Mouse (Mus musculus) induced T-regulatory cell, adult 2 months (primary cell): ENCODE results near the gene Dynlrb1.

Source experiments
- DNase-seq: peaks from one replicate; pipeline ENCODE4 v3.0.0-alpha.2; 2012; ENCODE audit warnings: low read depth

Dynlrb1 gene

DNA sequence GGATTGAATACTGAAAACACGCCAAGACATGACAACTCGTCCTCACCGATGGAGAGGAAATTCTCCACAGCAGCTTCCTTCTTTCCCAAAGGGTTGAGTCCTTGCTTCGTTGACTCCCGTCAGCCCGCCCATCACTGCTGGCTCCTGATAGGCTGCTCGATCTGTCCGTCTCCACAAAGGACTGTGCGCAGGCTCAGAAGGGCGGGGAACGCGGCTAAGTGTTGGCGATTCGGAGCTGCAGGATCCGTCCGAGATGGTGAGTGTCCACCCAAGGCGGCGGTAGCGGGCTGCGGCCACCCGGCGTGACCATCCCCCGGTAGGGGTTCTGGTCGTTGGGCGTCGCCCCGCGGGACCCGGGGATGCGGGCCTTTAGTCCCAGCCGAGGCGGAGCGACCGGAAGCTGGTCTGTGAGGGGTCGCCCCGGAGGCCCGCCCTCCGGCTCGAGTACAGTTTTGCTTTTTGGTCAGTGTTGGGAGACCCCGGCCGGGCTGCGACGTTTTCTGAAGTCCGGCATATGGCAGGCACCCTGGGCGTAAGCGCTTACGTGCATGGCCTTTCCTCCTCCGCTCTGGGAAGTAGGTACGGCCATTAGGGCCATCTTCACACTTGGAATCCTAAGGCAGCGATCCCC lies at the start of gene Dynlrb1:
TSS of gene Dynlrb1 (plus strand) at position 172 of the 631 bp plus-strand sequence.
- DNase-seq: peak; percentile 98

DNA sequence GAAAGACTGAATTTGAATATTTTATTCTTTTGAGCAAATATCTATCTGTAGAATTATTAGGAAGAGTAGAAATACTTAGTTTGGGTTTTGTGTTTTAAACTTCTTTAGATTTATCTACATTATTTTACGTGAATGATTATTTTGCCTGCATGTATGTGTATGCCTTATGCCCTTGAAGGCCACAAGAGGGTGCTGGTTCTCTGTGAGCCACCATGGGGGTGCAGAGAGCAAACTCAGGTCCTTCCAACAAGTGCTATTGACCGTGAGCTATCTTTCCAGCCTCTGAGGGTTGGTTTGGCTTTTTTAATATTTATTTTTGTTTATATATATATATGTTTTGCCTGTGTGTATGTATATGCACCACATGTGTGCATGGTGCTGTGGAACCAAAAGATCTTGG lies 28.9 kb upstream of the Dynlrb1 start:
- DNase-seq: peak; percentile 54

DNA sequence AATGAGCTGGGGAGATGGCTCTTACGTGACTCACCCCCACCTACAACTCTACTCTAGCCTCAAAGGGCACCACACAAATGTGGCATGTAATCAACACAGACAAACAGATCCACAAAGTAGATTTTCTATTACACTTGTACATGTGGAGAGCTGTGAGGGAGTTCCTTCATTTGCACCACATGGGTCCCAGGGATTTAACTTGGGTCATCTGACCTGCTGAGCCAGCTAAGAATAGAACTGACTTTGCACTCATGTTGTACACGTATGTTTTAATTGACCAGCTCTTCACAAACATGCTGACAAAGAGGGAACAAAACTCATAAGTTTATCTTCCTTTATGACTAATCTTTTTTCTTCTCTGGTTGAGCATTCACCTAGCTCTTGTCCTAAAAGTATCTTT lies 13.2 kb upstream of the Dynlrb1 start:
- no peak for DNase-seq

DNA sequence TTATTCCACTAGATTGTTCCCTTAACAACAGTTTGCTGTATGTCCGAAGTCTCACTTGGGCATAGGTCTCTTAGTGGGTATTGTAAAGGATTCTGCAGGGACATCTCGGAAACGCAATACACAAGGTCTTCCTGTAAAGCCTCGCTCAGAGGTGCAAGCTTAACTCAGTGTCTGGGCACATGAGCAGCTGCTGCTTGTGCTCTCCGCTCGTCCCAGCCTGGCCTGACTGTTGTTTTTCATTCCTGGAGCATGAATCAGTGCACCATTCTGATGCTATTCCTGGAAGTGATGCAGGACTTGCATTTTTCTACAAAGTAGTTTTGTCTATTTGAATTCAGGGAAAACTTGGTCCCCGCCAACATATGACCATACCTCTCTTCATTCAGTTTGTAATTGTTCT lies 11.6 kb upstream of the Dynlrb1 start:
- no peak for DNase-seq

DNA sequence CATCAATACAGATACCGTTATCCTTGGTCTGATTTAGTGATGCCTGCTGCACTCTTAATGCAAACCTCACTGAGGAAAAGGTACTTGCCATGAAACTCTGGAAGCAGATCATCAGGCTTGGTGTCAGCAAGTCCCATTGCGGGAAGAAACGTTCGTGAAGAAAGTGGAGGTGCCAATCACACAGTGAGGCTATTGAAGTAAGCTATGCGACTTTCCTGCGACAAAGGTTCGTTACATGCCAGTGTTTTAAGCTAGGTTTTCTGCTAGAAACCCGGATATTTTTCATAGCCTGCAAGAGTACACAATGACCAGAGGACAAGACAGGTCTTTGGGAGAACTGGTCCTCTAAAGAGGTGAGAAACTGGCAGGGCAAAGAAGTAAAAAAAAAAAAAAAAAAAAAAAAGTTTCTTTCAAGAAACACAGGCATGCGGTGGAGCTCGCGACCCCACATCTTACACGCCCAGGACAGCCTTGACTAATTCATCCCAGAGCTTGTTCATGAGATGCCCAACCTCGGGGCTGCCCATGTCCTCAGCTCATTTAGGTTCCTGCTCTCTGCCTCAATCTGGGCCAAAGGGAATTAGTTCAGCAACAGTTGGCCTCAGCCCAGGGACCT lies 479 bp upstream of the Dynlrb1 start:
- DNase-seq: peak; percentile 50

DNA sequence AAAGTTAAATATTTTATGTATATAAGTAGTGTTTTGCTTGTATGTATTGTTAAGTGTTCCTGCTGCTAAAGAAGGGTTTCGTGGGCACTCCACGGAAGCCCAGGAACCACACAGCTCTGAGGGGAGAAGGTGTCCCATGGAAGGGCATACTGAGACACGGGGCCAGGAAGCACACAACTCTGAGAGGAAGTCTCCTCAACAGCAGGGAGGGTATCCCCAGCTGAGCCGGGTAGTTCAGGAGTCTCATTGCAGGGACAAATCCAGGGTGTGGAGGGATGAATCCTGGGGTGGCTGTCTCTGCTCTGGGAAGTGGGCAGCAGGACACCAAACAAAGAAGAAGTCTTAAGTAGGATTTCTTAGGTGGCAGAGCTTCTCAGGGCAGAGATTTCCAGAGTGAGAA lies 943 bp downstream of the Dynlrb1 start:
- peak; percentile 53 for DNase-seq

DNA sequence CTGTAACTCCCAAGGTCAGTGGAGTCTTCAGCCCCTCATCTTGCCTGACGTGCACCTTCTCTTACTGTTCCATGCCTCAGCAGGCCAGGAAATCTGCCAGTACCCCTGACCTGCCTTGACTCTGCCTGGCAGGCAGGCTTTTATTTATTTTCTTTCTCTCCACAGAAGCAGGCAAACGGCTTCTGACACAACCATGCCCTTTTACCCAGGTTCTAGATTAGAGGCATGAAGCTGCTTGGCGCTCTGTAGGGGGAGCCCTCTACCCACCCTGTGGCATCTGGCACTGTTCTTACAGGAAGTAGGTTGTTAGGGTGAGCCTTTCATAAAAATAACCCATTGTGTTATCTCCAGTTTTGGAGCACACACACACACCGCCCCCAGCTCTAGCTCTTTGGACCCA lies 4.6 kb downstream of the Dynlrb1 start:
- peak; percentile 57 for DNase-seq

DNA sequence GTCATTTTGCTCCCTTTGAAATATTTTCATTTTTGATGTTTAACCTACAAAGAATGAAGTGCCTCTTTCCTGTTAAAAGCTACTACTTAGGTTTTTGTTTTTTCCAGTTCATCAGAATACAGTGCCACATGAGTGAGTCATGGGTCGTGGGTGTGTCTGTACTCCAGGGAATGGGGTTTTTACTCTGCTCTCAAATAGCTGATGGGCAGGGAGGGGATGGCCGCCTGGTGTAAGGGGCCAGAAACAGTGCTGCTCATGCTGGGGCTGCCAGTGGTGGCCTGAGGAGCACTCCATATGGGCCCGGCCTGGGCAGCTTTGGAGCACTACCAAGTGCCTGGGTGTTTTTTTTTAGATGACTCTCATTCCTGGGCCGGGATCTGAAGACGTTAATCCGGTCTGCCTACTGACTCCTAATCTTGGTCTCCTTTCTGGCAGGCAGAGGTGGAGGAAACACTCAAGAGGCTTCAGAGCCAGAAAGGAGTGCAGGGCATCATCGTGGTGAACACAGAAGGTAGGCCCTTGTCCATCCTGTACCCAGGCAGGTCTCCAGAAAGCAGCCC lies 6.0 kb downstream of the Dynlrb1 start:
- no peak for DNase-seq

DNA sequence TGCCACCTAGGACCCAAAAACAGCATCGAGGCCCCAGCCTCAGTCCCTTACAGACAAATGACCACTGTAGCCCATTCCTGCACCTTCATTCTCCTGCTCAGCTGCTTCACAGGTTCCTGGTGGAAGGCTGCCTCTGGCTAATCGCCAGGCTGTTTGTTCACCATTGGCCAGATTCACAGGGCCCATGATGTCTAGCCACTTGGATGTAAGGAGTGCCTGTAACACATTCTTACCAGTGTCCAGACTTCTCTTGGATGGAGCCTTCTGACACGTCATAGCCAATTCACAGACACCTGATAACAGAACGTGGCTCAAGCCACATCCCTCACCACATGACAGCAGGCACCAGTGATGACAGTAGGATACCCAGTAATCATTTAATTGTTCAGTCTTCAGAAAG lies 9.9 kb downstream of the Dynlrb1 start:
- DNase-seq: no peak

DNA sequence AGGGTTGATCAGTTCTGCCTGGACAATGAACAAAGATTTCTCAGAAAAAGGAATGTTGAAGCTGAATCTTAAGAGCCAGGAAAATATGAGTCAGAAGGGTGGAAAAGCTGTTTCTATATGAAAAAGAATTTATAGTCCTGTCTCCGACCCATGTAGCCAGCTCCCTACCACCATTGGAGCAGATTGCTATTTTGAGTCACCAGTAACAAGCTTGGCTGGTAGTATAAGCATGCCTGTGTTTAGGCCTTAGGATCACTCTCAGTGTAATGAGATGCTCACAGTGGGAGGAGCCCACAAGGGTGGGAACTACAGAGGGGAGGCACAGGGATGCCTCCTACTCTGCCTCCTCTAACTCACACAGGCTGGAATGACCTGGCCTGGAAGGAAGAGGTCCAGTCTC lies 11.9 kb downstream of the Dynlrb1 start:
- DNase-seq: no peak

DNA sequence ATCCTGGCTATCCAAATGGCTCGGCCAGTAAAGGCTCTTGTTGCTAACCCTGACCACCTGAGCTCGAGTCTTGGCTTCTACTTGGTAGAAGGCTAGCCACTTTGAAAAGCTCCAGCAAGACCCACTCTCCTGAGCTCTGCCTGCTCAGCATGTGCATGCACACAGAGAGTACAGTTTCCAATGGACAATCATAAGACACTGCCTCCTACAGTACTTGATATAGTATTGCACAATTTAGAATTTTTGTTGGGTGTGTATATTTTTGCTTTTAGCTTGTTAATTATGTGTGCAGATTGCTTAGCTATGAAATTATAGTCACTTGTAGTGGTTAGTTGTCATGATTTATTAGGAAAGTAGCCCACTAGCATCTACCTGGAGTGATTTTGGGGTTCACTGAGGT lies 12.4 kb downstream of the Dynlrb1 start:
- no peak for DNase-seq

DNA sequence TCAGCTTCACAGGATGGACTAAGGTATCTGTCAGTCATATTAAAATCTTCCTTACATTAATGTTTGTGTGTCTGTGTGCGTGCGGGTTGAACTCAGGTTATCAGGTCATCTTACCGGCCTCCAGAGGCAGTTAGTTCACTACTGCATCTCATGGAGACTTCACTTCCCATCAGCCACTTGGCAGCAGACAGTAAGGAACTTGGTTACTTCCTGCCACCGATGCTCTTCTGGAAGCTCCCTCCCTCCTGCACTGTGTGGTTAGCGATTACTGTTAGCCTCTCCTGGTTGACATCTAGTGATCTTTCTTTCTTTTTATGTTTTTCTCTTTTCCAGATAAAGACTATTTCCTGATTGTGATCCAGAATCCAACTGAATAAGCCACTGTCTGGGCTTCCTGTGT lies 13.3 kb downstream of the Dynlrb1 start:
- DNase-seq: no peak

DNA sequence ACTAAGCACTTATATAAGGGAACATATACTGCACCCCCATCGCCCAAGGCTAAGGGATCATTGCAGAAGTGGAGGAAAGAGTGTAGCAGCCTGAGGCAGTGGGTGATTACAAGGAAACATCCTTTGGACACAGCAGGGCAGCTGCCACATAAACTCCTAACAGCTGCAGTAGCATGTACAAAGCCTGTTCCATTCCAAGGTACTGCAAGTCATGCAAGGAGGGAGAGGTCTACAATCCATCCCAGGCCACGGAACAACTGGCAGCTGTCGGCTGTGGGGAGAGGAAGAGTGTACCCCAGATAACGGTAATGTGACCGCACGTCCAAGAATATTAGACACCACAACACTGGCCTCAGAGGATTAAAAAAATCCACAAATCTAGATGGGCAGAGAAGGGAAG lies 29.2 kb downstream of the Dynlrb1 start:
- DNase-seq: no peak

DNA sequence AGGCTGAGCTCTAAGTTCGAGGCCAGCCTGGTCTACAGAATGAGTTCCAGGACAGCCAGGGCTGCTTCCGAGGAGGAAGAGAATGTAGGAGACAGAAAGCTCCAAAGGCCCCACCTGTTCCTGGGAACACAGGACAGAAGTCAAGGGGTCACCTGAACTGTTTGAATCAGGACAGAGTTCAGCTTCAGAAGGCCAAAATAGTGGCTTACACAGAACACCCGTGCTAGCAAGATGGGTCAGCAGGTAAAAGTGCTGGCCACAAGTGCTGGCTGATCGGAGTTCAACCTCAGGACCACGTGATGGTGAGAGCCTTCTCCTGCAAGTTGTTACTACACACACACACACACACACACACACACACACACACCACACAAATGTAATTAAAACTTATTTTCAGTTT lies 30.6 kb downstream of the Dynlrb1 start:
- DNase-seq: no peak

DNA sequence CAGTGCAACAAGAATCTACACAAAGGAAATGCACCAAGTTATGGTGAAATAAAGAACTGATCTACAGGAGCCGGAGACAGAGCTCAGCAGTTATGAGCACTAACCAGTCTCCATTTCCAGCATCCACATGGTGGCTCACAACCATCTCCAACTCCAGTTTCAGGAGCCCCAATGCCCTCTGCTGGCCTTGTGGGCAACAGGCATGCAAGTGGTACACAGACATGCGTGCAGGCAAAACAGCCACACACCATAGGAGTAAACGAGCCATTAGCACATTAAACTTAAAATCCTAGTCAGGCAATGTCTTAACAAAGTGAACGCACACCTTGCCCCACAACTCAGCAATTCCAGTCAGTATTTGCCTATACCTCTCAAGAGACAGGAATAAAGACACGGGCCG lies 35.6 kb downstream of the Dynlrb1 start:
- DNase-seq: peak; percentile 47

DNA sequence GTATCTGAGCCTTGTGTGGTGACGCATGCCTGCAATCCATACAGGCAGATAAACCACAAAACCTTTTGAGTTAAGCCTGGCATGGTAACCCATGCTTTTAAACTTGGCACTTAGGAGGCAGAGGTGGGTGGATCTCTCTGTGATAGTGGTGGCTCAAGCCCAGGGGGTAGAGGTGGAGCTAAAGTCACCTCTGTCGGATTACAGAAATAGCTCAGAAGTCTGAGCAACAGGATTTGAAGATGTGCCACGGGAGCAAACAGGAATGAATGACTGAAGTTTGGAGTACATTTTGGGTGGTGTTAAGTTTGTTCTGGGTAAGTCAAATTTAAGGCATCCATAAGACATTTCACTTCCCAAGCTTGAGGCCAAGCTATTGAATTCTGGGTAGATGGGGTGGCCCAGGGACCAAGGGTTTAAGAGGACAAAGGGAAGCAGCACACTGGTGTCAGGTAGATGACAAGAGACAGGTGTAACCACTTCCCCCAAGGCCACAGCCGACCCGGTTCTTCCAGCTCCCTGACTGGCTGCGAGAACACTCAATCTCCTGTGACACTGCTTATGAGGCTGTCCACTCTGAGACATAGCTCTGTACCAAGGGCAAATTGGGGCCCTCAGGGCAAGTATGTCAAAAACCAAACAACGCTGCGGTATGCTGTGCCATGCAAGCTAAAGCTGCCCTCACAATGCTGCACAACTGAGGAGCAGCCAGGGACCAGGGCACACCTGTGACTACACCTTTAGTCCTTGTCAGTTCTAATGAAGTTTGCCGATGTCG lies 36.2 kb downstream of the Dynlrb1 start:
- DNase-seq: no peak

DNA sequence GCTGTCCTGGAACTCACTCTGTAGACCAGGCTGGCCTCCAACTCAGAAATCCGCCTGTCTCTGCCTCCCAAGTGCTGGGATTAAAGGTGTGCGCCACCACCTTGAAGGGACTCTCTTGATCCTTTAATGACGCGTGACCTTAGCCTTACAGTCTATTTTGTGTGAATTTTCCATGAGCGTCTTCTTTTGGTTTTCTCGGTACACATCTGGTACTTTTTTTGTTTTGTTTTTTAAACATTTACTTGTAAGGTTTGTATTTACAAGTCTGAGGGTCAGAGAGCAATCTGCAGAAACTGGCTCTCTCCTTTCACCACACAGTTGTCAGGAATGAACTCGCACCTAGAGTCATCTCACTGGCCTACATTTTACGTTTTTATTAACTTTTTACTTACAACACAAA lies 37.3 kb downstream of the Dynlrb1 start:
- DNase-seq: no peak

DNA sequence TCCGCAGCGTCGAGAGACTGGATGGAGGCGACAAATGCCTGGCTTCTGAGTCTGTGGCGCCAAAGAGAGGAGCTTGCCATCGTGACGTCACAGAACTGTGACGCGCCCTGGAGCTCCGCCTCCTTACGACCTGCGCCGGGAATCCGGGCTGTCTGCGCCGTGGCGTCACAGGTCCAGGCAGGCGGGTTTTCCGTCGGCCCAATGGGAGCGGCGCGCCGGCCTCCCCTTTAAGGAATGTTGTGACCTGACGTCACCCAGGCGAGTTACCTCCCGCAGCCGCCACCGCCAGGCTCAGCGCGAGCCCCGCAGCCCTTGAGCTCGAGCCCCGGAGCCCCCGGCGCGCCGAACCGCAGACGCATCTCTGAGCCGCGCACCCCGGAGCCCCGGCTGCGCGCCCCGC lies 39.9 kb downstream of the Dynlrb1 start, which contains the start of gene Map1lc3a:
TSS of gene Map1lc3a (plus strand) at position 103 of the 400 bp plus-strand sequence.
- DNase-seq: peak; percentile 97

DNA sequence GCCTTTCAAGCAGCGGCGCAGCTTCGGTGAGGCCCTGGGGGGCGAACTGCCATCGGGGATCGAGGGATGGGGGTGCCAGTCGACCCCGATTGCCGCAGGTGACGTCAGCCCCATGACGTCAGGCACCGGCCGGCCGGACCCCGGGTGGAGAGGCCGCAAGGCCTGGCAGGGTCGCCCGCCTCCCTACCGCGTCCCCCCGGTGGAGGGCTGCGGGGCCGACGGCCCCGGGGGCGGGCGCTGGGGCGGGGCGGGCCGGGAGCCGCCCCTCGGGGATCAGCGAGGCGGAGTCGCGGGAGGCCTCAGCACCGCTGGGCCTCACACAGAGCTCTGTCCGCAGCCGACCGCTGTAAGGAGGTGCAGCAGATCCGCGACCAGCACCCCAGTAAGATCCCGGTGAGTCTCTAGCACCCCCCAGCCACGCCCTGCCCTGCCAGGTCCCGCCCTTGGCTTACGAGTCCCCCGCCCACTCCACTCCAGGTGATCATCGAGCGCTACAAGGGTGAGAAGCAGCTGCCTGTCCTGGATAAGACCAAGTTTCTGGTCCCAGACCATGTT lies 40.4 kb downstream of the Dynlrb1 start:
- DNase-seq: peak; percentile 79

DNA sequence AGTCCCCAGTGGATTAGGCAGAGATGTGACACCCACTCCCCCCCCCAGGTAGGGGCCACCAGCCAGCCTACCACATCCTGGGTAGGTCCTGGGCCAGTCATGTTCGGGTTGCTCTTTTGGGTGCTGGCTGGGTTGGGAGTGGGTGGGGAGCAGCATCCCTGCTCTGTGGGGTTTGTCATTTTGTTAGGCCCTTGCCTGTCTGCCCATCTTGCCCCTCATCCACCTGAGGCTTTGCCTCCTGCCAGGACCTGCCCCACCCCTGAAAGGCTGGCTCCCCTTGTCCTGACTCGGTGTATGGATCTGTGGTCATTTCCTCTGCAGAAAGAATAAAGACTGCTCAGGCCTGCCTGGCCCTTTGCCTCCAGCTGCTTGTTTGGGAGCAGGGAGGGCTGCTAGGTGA lies 41.4 kb downstream of the Dynlrb1 start:
- no peak for DNase-seq

DNA sequence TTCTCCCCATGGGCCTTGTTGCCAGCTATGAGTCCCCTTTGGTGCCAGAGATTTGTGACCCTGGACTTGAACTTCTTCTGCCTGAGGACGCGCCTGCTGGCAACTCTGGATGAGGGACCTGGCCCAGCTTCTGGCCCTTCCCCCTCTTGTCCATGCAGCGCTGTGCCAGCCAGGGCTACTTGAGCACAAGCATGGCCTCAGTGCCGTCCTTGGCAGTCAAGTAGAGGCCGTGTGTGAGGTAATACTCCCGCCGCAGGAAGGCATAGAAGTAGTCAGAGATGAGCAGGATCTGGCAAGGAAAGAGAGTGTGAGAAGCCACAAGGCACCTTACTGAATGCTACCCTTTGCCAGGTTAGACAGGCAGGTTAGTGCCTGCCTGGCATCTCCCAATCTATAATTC lies 42.0 kb downstream of the Dynlrb1 start:
- no peak for DNase-seq

DNA sequence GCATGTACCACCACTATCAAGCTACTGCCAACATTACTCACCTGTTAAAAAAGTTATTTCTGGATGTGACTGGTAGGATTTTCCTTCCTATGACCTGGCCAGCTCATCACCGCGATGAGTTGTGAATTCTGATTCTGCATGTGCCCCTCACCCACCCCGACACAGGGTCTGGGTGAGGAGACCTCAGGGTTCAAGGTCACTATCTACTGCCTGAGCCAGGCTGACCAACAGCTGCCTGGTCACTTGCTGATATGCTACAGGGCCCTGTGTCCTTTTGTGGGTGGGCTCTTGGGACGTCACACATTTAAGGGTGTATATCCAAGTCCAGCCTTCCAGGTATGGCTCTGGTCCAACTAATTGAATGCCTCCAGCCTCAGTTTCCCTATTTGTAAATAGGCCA lies 42.8 kb downstream of the Dynlrb1 start:
- no peak for DNase-seq

DNA sequence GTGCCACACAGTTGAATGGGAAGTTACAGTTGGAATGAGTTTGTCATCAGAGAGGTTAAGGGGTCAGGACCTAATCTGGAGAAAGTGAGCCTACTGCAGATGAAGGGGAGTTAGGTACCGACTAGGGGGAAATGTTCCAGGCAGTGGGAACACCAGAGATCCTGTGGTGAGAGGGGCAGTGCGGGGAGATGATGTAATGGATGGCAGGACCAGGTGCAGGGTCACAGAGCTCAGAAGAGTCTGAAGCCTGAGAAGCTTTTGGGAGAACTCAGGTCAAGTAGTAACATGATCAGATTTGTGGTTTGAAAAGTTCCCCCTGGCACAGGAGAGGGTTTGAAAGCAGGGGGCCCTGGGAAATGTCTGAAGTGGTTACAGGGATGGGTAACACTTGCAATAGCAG lies 43.8 kb downstream of the Dynlrb1 start:
- no peak for DNase-seq
